Mouse (Mus musculus): ENCODE data around the gene Sprr2a2.
"Not testable (repeated sequence)": the region's sequence is repeated elsewhere in the genome, so short reads cannot be mapped to it uniquely, and the experiment has no call there.

DNA sequence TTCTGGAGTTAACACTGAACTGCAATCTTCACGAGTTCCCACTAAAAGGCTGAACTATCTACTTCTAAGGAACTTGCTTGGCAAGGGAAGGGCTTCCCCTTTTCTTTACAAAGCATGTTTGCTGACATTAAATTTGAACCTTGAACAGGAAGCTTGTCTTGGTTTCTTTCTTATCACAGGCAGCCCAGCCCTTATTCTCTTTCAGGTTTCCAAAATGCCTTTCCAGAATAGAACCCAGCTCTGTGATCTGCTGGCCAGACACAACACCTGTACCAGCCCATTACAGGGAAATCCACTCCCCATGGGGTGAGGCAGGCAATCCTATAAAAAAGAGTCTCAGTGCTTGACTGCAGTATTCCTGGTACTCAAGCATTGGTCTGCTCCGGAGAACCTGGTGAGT lies at the start of gene Sprr2a2, which contains the start of gene Sprr2a1:
- not testable (repeated sequence) for TF ChIP-seq CTCF (IDR thresholded peaks at IDR 0.05; ENCODE audit: low read depth, low read length); GATA1 (IDR thresholded peaks at IDR 0.05; ENCODE audit: borderline replicate concordance, low read length); POLR2AphosphoS5 (IDR thresholded peaks at IDR 0.05; ENCODE audit: insufficient replicate concordance, low read depth, low read length); GATA2 (IDR thresholded peaks at IDR 0.05; ENCODE audit: borderline replicate concordance, low read depth, low read length); TAL1 (conservative IDR thresholded peaks at IDR 0.05; ENCODE audit: low read depth, low read length)
